Mouse (Mus musculus) heart, embryonic 11.5 days (tissue): Measurements from ENCODE around the gene Rnf11. TPM values are rescaled to one million over a fixed set of nuclear protein-coding genes. Genes with fewer than 3 reads are reported as not detected.
"Not testable (repeated sequence)": the region's sequence is repeated elsewhere in the genome, so short reads cannot be mapped to it uniquely, and the experiment has no call there.

Source experiments
- ATAC-seq: fragments of 200-750 bp; cut with Nextera tagmentation; replicated peaks from 2 replicates; pipeline ENCODE4 v1.8.0; 2017; ENCODE audit warnings: moderate library complexity; ENCODE audit not compliant: insufficient number of reproducible peaks, low FRiP score, low TSS enrichment
- H3K27ac ChIP-seq: fragments of 300-500 bp; sonication (generic); 2 replicates; pipeline ENCODE4 v1.5.1; 2014; ENCODE audit warnings: mild to moderate bottlenecking, low read depth, low read length
- H3K27me3 ChIP-seq: fragments of 300-500 bp; sonication (generic); 2 replicates; pipeline ENCODE4 v1.6.1; 2014; ENCODE audit warnings: mild to moderate bottlenecking, low read length, mixed read lengths; ENCODE audit not compliant: control insufficient read depth, insufficient read depth
- H3K36me3 ChIP-seq: fragments of 300-500 bp; sonication (generic); 2 replicates; pipeline ENCODE4 v1.6.1; 2014; ENCODE audit warnings: mild to moderate bottlenecking, low read length, moderate library complexity, mixed read lengths; ENCODE audit not compliant: control insufficient read depth, insufficient read depth
- H3K4me1 ChIP-seq: fragments of 300-500 bp; sonication (generic); 2 replicates; pipeline ENCODE4 v1.6.1; 2014; ENCODE audit warnings: low read length; ENCODE audit not compliant: control insufficient read depth, insufficient read depth
- H3K4me2 ChIP-seq: fragments of 300-500 bp; sonication (generic); 2 replicates; pipeline ENCODE4 v1.6.1; 2014; ENCODE audit warnings: mild to moderate bottlenecking, moderate library complexity
- H3K4me3 ChIP-seq: fragments of 300-500 bp; sonication (generic); 2 replicates; pipeline ENCODE4 v1.5.1; 2014; ENCODE audit warnings: low read depth, low read length
- H3K9ac ChIP-seq: fragments of 300-500 bp; sonication (generic); 2 replicates; pipeline ENCODE4 v1.6.1; 2014; ENCODE audit warnings: mild to moderate bottlenecking, low read depth, low read length, moderate library complexity
- H3K9me3 ChIP-seq: fragments of 300-500 bp; sonication (generic); replicated peaks from 2 replicates; pipeline ENCODE4 v1.6.1; 2016; ENCODE audit warnings: low read length; ENCODE audit not compliant: control insufficient read depth
- WGBS: fragments of 180-500 bp; shearing (Covaris S2); extraction: QIAGEN DNeasy Blood & Tissue Kit; methylation state at CpG from one replicate; pipeline ENCODE4 v1.1.7; 2014; ENCODE audit not compliant: insufficient replicate concordance; 5-methylcytosine and 5-hydroxymethylcytosine counted together
- polyA plus RNA-seq: library from polyadenylated mRNA; unstranded; fragments of >200 nt; fragmentation: Nextera tagmentation; extraction: Ambion mirVana; gene quantifications from 2 replicates; pipeline ENCODE4 v1.2.1, GENCODE M21; 2014

The Rnf11 gene
- polyA plus RNA-seq, 1 experiment from 2014 or later = 47.1 TPM

DNA sequence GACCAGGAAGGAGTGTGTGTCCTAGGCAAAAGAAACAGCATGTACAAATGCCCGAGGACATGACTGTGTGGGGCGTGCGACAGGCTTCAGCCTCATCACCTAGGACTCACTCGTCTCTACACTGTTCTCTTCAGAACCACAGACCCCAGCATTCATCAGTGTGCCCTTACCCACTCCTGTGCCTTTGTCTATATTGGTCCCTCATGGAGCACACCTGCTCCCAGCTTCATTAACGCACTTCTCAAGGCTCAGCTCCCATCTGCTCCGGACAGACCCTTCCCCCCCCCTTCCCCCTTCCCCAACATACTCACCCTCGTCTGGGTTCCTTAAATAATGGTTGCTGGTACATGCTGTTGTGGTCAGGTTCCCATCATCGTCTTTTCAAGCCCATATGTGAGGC lies 79.1 kb downstream of the Rnf11 start:
- H3K4me2 ChIP-seq = peak overlapping the region; percentile 98
- peaks cover 22% of the 10 kb centered on the region for H3K4me1 ChIP-seq
- H3K27ac ChIP-seq = peak overlapping the region; percentile 84
- H3K9me3 ChIP-seq = no peaks in the 10 kb centered on the region
- WGBS = 61% methylated on average over 8 of the region's 8 CpGs
- H3K27me3 ChIP-seq = no peaks in the 10 kb centered on the region
- H3K4me3 ChIP-seq = peak overlapping the region; percentile 73
- peak overlapping the region; percentile 84; the same call in 1 of the 2 replicates for H3K9ac ChIP-seq
- ATAC-seq = no peak
- H3K36me3 ChIP-seq = no peaks in the 10 kb centered on the region; the same call in 1 of the 2 replicates

DNA sequence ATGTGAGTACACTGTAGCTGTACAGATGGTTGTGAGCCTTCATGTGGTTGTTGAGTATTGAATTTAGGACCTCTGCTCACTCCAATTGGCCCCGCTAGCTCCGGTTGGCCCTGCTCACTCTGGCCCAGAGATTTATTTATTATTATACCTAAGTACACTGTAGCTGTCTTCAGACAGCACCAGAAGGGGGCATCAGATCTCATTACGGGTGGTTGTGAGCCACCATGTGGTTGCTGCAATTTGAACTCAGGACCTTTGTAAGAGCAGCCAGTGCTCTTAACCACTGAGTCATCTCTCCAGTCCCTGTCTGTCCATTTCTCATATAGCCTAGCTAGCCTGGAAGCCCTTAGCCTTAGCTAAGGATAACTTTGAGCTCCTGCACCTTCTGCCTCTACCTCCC lies 79.6 kb downstream of the Rnf11 start:
- ATAC-seq, H3K27me3 ChIP-seq, H3K27ac ChIP-seq, H3K36me3 ChIP-seq, H3K9me3 ChIP-seq, H3K9ac ChIP-seq: not testable (repeated sequence)
- 87% methylated on average over 3 of the region's 3 CpGs for WGBS
- peaks cover 19% of the 10 kb centered on the region; the same call in 1 of the 2 replicates for H3K4me1 ChIP-seq
- peak overlapping the region; percentile 98 for H3K4me2 ChIP-seq
- H3K4me3 ChIP-seq = peak overlapping the region; percentile 73

DNA sequence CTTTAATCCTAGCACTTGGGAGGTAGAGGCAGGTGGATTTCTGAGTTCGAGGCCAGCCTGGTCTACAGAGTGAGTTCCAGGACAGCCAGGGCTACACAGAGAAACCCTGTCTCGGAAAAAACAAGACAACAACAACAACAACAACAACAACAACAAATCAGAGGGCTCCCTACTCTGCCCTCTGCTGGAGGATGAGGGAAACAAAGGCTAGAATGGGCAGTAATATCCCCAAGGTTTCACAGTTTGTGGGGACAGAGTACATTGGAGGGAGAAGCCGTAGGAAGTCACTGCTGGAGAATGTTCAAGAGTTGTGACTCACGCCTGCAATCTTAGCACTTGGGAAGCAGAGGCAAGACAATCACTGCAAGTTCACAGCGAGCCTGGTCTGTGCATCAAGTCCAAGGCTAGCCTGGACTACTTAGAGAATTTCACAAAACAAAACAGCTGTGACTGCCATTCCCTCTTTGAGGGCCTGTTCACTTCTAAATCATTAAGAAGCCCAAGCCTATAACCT lies 83.3 kb downstream of the Rnf11 start:
- no peak overlapping the region for H3K9ac ChIP-seq
- no peak for ATAC-seq
- H3K4me3 ChIP-seq = no peak overlapping the region
- no peaks in the 10 kb centered on the region for H3K9me3 ChIP-seq
- H3K36me3 ChIP-seq = no peaks in the 10 kb centered on the region; the same call in 1 of the 2 replicates
- 63% methylated on average over 5 of the region's 5 CpGs for WGBS
- no peaks in the 10 kb centered on the region; the same call in 1 of the 2 replicates for H3K27me3 ChIP-seq
- H3K4me2 ChIP-seq = no peak overlapping the region
- H3K27ac ChIP-seq = no peak overlapping the region
- peaks cover 9% of the 10 kb centered on the region; the same call in 1 of the 2 replicates for H3K4me1 ChIP-seq

Other genes with a start within 250 kb of the Rnf11 start
- gene Eps15, start 204.5 kb downstream of the Rnf11 start, polyA plus RNA-seq = 38.5 and 45.6 TPM in 2 replicates
- 10.8 and 11.4 TPM in 2 replicates for gene Ttc39a, start 78.1 kb downstream of the Rnf11 start, polyA plus RNA-seq
- not detected in 2 replicates for gene 4930522H14Rik, start 46.6 kb upstream of the Rnf11 start, polyA plus RNA-seq
- 5.2 and 6.1 TPM in 2 replicates for gene Cdkn2c, start 182.5 kb upstream of the Rnf11 start, polyA plus RNA-seq
- 25.2 and 25.3 TPM in 2 replicates for gene Faf1, start 191.9 kb upstream of the Rnf11 start, polyA plus RNA-seq